Mouse (Mus musculus) lung, embryonic 14.5 days (tissue): ENCODE data around the gene Mgat3. TPM values are rescaled to one million over a fixed set of nuclear protein-coding genes. Genes with fewer than 3 reads are reported as not detected.

Source experiments
- ATAC-seq: fragments of 200-750 bp; cut with Nextera tagmentation; 2 replicates; pipeline ENCODE4 v1.8.0; 2017; ENCODE audit warnings: mild to moderate bottlenecking, moderate TSS enrichment, moderate library complexity; ENCODE audit not compliant: insufficient read depth
- DNase-seq: peaks from one replicate; pipeline ENCODE4 v3.0.0-alpha.2; 2015
- H3K27ac ChIP-seq: fragments of 300-500 bp; sonication (generic); 2 replicates; pipeline ENCODE4 v1.5.1; 2014; ENCODE audit warnings: low read depth, mild to moderate bottlenecking, moderate library complexity
- H3K27me3 ChIP-seq: fragments of 300-500 bp; sonication (generic); 2 replicates; pipeline ENCODE4 v1.6.1; 2014; ENCODE audit warnings: low read length, control low read depth; ENCODE audit not compliant: insufficient read depth
- H3K36me3 ChIP-seq: fragments of 300-500 bp; sonication (generic); 2 replicates; pipeline ENCODE4 v1.6.1; 2014; ENCODE audit warnings: control low read depth; ENCODE audit not compliant: insufficient read depth
- H3K4me1 ChIP-seq: fragments of 300-500 bp; sonication (generic); 2 replicates; pipeline ENCODE4 v1.6.1; 2014; ENCODE audit warnings: antibody characterized with exemption, control low read depth; ENCODE audit not compliant: insufficient read depth
- H3K4me2 ChIP-seq: fragments of 300-500 bp; sonication (generic); 2 replicates; pipeline ENCODE4 v1.6.1; 2014; ENCODE audit warnings: mild to moderate bottlenecking
- H3K4me3 ChIP-seq: fragments of 300-500 bp; sonication (generic); 2 replicates; pipeline ENCODE4 v1.5.1; 2014; ENCODE audit warnings: low read depth, low read length
- H3K9ac ChIP-seq: fragments of 300-500 bp; sonication (generic); 2 replicates; pipeline ENCODE4 v1.6.1; 2014
- H3K9me3 ChIP-seq: fragments of 300-500 bp; sonication (generic); 2 replicates; pipeline ENCODE4 v1.6.1; 2016; ENCODE audit warnings: low read depth, low read length, control low read depth
- CTCF ChIP-seq: IDR thresholded peaks from 2 replicates; pipeline ENCODE4 v1.5.1; 2016; ENCODE audit warnings: antibody characterized with exemption, low read depth
- WGBS: fragments of 180-500 bp; shearing (Covaris S2); extraction: QIAGEN DNeasy Blood & Tissue Kit; methylation state at CpG from one replicate; pipeline ENCODE4 v1.1.7; 2014; 5-methylcytosine and 5-hydroxymethylcytosine counted together
- polyA plus RNA-seq: library from polyadenylated mRNA; unstranded; fragments of >200 nt; fragmentation: Nextera tagmentation; extraction: Ambion mirVana; gene quantifications from 2 replicates; pipeline ENCODE4 v1.2.1, GENCODE M21; 2014

The Mgat3 gene
- polyA plus RNA-seq, 1 experiment from 2014 or later, result 7.7 TPM

- ATAC-seq (peak; percentile 96), DNase-seq (peak; percentile 97)
- Histone ChIP-seq H3K27ac (peak within 1 kb of the TSS; percentile 99), H3K27me3 (no peaks in the 10 kb centered on the region), H3K4me2 (peak within 1 kb of the TSS; percentile 73), H3K36me3 (0 out of 2 replicates have a peak, but pooled peaks cover 7% of the 10 kb centered on the region), H3K4me1 (peaks cover 5% of the 10 kb centered on the region; the same call in 1 of the 2 replicates), H3K9me3 (no peaks in the 10 kb centered on the region), H3K9ac (peak within 1 kb of the TSS; percentile 84), H3K4me3 (peak within 1 kb of the TSS; percentile 73)
- under 1% methylated on average over 59 of the region's 59 CpGs for WGBS
- peak; percentile 77 for TF ChIP-seq CTCF
Observed at GRCm38 (mm10) chr15:80132993-80133586, 40.4 kb upstream of the Mgat3 start, which contains the start of gene Tab1. Gene Tab1, plus strand, starts transcription at chr15:80133127.

DNA sequence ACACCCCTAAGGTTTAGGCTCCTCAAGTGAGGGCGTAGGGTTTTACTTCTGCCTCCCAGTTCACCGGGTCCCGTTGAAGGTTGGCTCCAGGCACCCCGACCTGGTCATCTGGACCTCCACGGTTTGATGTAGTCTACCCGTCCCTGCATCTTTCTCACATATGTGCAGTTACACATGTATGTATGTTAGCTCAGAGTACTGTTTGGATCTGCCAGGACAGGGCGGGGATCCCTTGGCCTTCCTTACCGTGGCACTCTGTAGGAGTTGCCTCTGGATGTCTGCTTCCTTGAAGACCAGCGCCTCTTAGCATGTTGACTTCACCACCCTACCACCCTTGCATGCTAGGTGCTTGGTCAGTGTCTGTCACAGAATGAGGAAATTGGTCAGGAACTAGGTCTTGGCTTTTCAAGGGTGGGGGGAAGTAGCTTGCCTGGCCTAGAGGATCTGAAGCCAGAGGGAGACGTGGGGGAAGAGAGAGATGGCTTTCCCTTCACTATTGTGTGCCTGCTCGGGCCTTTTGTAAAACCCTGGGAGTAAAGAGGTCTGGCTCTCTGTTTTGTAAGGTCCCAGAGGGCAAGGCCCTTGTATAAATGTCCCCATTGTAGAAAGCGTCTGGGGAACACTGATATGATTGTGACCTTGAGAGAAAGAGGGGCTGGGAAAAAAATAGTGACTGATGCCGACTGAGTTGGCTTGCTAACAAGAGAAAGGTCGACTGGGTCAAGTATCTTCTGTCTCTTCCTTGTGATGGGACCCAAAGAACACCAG is 39.7 kb upstream of the Mgat3 start:
- 9% methylated on average over 14 of the region's 14 CpGs for WGBS
- no peaks in the 10 kb centered on the region for H3K27me3 ChIP-seq
- H3K9ac ChIP-seq, result peak overlapping the region; percentile 84
- ATAC-seq (peak; percentile 3; the same call in 1 of the 2 replicates), DNase-seq (peak; percentile 46)
- H3K27ac ChIP-seq, result peak overlapping the region; percentile 99
- H3K9me3 ChIP-seq, result no peaks in the 10 kb centered on the region
- no peak for TF ChIP-seq CTCF
- 0 out of 2 replicates have a peak, but pooled peaks cover 7% of the 10 kb centered on the region for H3K36me3 ChIP-seq
- peak overlapping the region; percentile 73 for H3K4me2 ChIP-seq
- H3K4me3 ChIP-seq, result peak overlapping the region; percentile 73
- H3K4me1 ChIP-seq, result peaks cover 5% of the 10 kb centered on the region; the same call in 1 of the 2 replicates

- H3K4me2 ChIP-seq, result peak overlapping the region; percentile 73
- H3K9me3 ChIP-seq, result no peaks in the 10 kb centered on the region
- WGBS, result 51% methylated on average over 9 of the region's 9 CpGs
- peaks cover 5% of the 10 kb centered on the region; the same call in 1 of the 2 replicates for H3K4me1 ChIP-seq
- DNase-seq (no peak), ATAC-seq (no peak)
- H3K27me3 ChIP-seq, result no peaks in the 10 kb centered on the region
- H3K27ac ChIP-seq, result peak overlapping the region; percentile 99
- H3K36me3 ChIP-seq, result 0 out of 2 replicates have a peak, but pooled peaks cover 7% of the 10 kb centered on the region
- no peak for TF ChIP-seq CTCF
- peak overlapping the region; percentile 73 for H3K4me3 ChIP-seq
- peak overlapping the region; percentile 84 for H3K9ac ChIP-seq
Observed at GRCm38 (mm10) chr15:80134450-80134847, 39.1 kb upstream of the Mgat3 start.

- no peak overlapping the region for H3K27ac ChIP-seq
- H3K36me3 ChIP-seq, result peaks cover 11% of the 10 kb centered on the region; the same call in 1 of the 2 replicates
- DNase-seq, result no peak
- no peak overlapping the region for H3K4me2 ChIP-seq
- no peak overlapping the region for H3K9ac ChIP-seq
- 95% methylated on average over 2 of the region's 2 CpGs for WGBS
- ATAC-seq, result no peak
- peaks cover 5% of the 10 kb centered on the region; the same call in 1 of the 2 replicates for H3K4me1 ChIP-seq
- TF ChIP-seq CTCF, result no peak
- no peak overlapping the region for H3K4me3 ChIP-seq
- no peaks in the 10 kb centered on the region for H3K9me3 ChIP-seq
- no peaks in the 10 kb centered on the region for H3K27me3 ChIP-seq
Observed at GRCm38 (mm10) chr15:80135499-80135898, 38.0 kb upstream of the Mgat3 start.

- Histone ChIP-seq H3K27ac (no peak overlapping the region), H3K4me1 (peaks cover 5% of the 10 kb centered on the region; the same call in 1 of the 2 replicates), H3K4me3 (no peak overlapping the region), H3K9ac (no peak overlapping the region), H3K4me2 (no peak overlapping the region), H3K9me3 (no peaks in the 10 kb centered on the region), H3K27me3 (no peaks in the 10 kb centered on the region), H3K36me3 (peaks cover 19% of the 10 kb centered on the region)
- 85% methylated on average over 3 of the region's 3 CpGs for WGBS
- DNase-seq, result no peak
- no peak for TF ChIP-seq CTCF
- ATAC-seq, result no peak
Observed at GRCm38 (mm10) chr15:80136645-80137044, 36.9 kb upstream of the Mgat3 start.

DNA sequence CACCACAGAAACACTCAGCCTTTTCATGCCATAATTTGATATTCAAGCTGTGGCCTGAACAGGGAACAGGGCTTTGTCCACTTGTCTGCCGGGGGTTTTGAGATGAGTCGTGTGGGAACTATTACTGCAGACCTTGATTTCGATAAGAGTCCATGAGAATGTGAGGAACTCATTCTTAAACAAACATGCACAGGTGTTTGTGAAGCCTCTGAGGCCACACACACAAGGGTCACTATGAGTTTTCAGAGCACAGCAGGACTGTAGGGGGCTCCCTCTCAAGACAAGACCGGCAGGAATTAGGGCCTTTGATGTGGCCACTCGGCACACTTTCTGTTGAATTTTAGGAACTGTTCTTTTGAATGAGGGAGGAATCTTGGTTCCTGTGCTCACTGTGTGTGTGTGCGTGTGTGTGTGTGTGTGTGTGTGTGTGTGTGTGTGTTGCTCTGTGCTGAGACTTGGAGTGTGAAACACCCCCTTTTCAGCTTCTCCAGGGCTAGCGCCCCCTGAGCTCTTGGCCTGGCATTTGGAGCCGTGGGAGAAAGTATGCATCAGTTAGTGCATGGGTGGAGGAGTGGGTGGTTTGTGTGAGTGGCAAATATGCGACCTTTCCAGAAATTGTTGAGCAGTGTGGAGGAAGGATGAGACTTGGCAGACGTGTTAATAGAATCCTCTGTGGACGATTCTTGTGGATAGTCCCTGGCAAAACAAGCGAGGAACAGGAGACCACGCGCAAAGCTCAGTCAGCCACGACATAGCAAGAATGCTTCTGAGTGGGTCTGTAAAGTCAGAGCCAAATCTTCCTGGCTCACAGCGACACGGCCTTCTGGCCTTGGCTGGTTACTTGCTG is 35.4 kb upstream of the Mgat3 start:
- peak; percentile 23; the same call in 1 of the 2 replicates for TF ChIP-seq CTCF
- H3K4me3 ChIP-seq, result no peak overlapping the region
- 56% methylated on average over 17 of the region's 17 CpGs for WGBS
- DNase-seq (peak; percentile 17), ATAC-seq (no peak)
- H3K9me3 ChIP-seq, result no peaks in the 10 kb centered on the region; the same call in 1 of the 2 replicates
- peak overlapping the region; percentile 34; the same call in 1 of the 2 replicates for H3K27ac ChIP-seq
- peaks cover 31% of the 10 kb centered on the region for H3K36me3 ChIP-seq
- H3K4me2 ChIP-seq, result no peak overlapping the region
- no peaks in the 10 kb centered on the region for H3K27me3 ChIP-seq
- no peak overlapping the region; the same call in 1 of the 2 replicates for H3K9ac ChIP-seq
- H3K4me1 ChIP-seq, result peaks cover 5% of the 10 kb centered on the region; the same call in 1 of the 2 replicates
